Mouse (Mus musculus) left cerebral cortex, postnatal 14 days (tissue): ENCODE results near the gene Cbx6. TPM values are rescaled to one million over a fixed set of nuclear protein-coding genes. Genes with fewer than 3 reads are reported as not detected.

Experiments
- DNase-seq, 2 experiments: peaks; one replicate each; pipeline ENCODE4 v3.0.0; 2021 to 2022; ENCODE audit warnings: low spot score in 2 of 2, mixed read lengths in 1 of 2
- intact Hi-C: fragments of 180-260 bp; cut with DNase I; formaldehyde crosslinking; loops from one replicate; pipeline ENCODE4 v1.15.1; 2025
- total RNA-seq, 2 experiments: library from RNA; stranded (reverse); gene quantifications; 2 replicates each; pipeline ENCODE4 v1.2.3; 2021

Cbx6 gene
- total RNA-seq, 2 experiments from 2014 or later = 429 to 483 TPM

DNA sequence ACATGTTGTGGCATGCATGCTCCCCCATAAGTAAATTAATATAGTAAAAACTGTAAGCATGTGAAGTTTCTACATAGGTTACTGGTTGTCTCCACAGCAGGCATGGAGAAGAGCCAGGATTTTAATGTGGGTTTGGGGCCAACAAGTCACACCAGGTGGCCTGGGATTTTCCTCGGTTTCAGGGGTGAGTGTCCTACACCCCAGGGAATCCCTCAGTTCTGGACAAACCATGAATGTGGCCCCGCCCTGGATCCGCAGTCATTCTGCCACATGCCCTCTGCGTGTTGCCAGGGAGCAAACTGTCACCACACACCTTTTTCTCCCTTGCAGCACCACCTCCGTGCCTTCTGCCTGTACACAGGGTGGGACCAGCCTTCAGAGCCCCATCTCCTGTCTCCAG, 25.8 kb downstream of the Cbx6 start:
- intact Hi-C loops = no loop called here
- DNase-seq = no peak

DNA sequence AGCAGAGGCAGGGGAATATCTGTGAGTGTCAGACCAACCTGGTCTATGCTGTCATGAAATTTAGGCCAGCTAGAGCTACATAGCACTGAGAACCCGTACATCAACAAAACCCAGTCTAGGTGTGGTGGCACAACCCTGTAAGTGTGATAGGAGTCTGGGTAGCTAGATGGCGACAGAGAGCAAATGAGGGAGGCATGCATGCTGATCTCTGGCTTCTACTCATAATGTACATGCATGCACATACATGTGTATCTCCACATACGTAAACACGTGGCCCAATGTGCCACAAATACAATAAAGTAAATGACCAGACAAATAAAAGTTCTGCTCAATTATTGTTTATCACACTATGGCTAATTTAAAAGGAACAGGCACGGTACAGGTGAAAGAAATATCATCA, 26.4 kb downstream of the Cbx6 start:
- peak in 1 of 2 experiments; percentile 67 for DNase-seq
- intact Hi-C loops = no loop called here

GRCm38 (mm10) chr15:79807050-79807449, 27.4 kb downstream of the Cbx6 start:
- no peak for DNase-seq
- intact Hi-C loops = no loop called here

- intact Hi-C loops = no loop called here
- no peak for DNase-seq
Observed at GRCm38 (mm10) chr15:79805246-79805645, 29.2 kb downstream of the Cbx6 start.

DNA sequence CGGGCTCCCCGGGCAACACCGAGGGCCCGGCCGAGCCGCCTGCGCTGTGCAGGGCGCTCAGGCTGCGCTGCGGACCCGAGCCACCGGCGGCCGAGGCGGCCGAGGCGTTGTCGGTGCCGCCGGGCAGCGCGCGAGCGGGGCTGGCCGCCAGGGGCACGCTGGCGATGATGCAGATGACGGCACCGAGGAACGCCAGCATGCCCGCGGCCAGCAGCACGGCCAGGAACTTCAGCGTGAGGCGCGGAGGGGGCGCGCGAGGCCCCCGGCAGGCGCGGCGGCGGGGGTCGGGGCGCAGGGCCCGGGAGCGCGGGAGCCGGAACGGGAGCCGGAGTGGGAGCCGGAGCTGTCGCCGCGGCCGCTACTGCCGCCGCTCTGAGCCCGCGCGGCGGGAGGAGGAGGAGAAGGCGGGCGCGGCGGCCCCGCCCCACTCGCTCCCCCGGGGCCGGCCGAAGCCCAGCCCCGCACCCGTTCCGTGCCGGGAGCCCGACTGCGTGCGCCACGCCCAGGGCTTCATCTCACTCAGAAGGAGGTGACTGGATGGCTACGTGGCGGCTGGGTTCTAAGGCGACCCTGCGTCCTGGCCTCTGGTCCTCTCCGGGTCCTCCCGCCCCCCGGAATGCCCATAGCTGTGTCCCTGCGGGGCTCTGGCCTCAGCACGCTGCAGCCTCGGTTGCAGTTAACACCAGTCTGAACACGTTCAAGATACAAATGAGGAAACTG, 30.0 kb downstream of the Cbx6 start, which contains the start of gene Nptxr:
Nptxr (minus strand) TSS at position 415 of the 720 bp plus-strand sequence.
- DNase-seq = peak in 1 of 2 experiments; percentile 76
- intact Hi-C loops = loop anchor here (5.0 kb wide), 1 partner anchor 47 kb away; no protein-coding TSS in a partner anchor

DNA sequence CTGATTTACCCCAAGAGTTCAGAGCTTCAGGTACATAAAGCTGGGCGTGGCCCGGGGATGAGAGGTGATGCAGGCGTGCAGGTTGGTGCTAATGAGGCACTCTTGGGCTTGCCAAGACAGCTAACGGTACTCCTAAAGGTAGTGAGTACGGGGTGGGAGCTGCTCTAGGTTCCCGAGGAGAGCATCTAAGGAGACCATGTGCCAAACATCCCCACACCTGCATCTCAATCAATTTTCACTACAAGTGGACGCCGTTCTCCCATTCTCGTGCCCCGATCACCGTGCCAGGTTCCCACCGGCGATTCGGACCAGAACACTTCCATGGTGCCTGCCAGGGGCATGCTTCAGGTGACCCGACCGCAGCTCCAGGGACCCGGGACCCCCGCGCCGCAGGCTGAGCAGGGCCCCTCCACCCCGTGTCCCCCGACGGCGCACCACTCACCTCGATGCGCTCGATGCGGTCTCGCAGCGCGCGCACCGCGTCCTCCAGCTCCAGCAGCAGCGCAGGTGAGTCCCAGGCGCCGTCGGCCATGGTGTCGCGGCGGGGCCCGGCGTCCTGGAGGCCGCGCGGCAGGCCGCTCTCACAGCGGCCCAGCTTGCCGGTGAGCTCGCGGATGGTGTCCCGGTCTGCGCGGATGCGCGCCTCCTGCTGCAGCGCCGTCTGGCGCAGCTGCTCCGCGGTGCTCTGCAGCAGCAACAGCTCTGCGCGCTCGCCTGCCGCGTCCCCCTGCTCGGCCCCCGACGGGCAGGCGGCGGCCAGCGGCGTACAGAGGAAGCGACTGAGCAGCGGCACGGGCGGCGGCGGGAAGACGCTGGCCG, 30.7 kb downstream of the Cbx6 start:
- no peak for DNase-seq
- intact Hi-C loops = loop anchor here (5.0 kb wide), 1 partner anchor 46 kb away; no protein-coding TSS in a partner anchor

DNA sequence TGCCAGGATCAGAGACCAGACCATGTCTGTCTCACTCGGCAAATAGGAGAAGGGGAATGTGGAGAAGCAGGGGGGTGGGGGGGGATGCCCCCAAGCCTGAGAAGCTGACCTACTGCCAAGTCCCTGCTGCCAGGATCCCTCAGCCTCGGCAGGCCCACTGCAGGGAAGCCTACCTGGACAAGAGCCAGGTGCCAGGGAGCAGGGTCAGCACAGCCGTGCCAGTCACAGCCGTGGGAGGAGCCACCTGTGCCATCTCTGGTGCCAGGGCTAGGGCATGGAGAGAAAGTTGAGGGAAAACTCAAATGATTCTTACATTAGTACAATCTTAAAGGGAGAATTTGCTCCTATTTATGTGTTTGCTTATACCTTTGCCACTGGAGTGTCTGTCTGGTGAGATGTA, 32.2 kb downstream of the Cbx6 start:
- DNase-seq = no peak
- intact Hi-C loops = loop anchor here (5.0 kb wide), 1 partner anchor 45 kb away; no protein-coding TSS in a partner anchor

DNA sequence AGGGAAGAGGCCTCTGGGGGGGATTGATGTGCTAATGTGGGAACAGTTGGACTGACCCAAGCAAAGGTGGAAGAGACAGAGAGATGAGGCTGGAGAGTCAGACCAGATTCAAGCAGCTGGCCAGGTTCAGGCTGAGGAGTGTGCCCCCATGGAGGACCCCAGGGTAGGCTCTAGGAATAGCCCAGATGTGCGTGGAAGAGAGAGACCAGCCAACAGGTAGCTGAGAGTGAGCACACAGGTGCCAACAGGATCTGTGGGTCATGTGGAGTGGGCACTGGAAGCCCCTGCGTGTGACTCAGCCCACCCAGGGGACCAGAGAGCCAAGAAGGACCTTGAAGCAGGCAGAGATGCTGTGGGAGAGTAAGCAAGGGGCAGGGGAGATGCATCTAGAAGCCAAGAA, 32.8 kb downstream of the Cbx6 start:
- DNase-seq = no peak
- intact Hi-C loops = loop anchor here (5.0 kb wide), 1 partner anchor 44 kb away; no protein-coding TSS in a partner anchor

- no peak for DNase-seq
- intact Hi-C loops = loop anchor here (5.0 kb wide), 1 partner anchor 43 kb away; no protein-coding TSS in a partner anchor
Observed at GRCm38 (mm10) chr15:79800701-79801100, 33.8 kb downstream of the Cbx6 start.

- DNase-seq = peak in 1 of 2 experiments; percentile 62
- intact Hi-C loops = no loop called here
Observed at GRCm38 (mm10) chr15:79798591-79798990, 35.9 kb downstream of the Cbx6 start.

GRCm38 (mm10) chr15:79797680-79798079, 36.8 kb downstream of the Cbx6 start:
- no peak for DNase-seq

GRCm38 (mm10) chr15:79797096-79797495, 37.4 kb downstream of the Cbx6 start:
- DNase-seq = no peak
- intact Hi-C loops = no loop called here

More at GRCm38 (mm10) chr15:79797680-79798079, 36.8 kb downstream of the Cbx6 start:
- intact Hi-C loops = no loop called here

- intact Hi-C loops = no loop called here
- peak; percentile 79 to 84 for DNase-seq
Observed at GRCm38 (mm10) chr15:79796256-79796655, 38.2 kb downstream of the Cbx6 start.

DNA sequence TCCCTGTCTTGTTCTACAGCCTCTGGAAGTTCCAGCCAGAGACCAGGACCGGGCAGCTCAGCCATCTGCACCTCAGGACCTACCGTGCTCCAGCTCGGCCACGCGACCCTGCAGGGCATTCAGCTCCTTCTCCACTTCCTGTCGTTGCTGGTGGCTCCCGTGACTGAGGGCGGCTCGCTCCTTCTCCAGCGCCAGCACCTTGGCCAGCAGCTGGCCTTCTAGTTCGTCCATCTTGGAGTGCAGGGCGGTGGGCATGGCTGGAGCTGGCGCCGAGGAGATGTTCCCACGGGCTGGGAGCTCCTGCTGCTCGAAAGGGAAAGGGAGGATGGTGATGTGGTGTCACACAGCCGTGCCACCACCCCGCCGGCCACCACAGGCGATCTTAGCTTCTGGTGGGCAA, 40.3 kb downstream of the Cbx6 start:
- intact Hi-C loops = no loop called here
- no peak for DNase-seq

DNA sequence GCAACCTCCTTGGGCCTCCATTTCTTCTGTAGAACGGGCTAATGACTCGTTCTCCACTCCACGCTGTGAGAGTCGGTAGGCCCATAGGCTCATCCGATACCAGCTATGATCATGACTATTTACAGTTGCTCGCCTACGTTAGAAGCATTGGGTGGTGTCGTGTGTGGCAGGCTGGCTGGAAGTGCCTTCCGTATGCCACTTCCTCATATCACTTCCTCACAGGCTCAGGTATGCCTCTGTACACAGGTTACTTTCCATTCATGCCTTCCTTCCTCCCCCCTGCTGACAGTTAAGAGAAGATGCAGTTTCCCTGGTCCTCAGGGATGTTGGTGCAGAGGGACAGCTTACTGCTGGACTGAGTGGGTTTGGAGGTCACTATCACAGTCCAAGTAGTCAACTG, 41.4 kb downstream of the Cbx6 start:
- DNase-seq = no peak
- intact Hi-C loops = no loop called here

GRCm38 (mm10) chr15:79792455-79792854, 42.0 kb downstream of the Cbx6 start:
- no peak for DNase-seq
- intact Hi-C loops = no loop called here

DNA sequence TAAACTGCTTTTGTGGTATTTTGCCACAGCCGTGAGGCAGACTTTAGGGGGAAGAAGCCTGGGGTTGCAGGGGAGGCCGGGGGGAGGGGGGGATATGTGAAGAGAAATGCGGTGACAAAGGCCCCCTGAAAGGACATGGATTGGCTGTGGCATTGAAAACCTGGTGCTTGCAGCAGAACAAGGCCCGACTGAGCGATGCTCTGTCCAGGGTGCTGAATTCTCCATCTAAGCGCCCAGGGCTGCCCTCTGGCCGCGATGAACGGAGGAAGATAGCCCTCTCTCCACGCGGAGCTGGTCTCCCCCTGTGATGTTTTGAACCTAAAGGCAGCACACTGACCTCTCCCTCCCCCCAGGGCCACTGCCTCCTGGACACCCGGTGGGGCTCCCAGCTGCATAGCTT, 43.0 kb downstream of the Cbx6 start:
- intact Hi-C loops = no loop called here
- no peak for DNase-seq

DNA sequence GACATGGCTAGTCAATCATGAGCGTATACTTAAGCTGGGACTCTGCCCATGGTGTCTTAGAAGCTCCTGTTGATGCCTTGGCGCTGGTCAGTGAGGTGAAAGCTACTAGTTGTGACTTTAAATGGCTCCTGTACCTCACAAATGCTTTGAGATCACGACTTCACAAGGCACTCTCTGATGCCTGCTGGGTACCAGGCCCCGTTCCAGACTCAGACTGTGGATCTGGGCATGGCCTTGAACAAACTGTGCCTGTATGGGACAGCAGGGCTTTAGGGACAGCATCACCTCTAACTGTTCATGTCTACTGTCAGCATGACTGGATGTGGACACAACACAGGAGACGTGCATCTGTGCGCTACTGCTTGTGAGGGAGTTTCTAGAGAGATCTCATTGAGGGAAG, 43.6 kb downstream of the Cbx6 start:
- intact Hi-C loops = no loop called here
- DNase-seq = no peak

GRCm38 (mm10) chr15:79790111-79790510, 44.4 kb downstream of the Cbx6 start:
- no peak for DNase-seq
- intact Hi-C loops = no loop called here

- intact Hi-C loops = no loop called here
- DNase-seq = no peak
Observed at GRCm38 (mm10) chr15:79787815-79788214, 46.7 kb downstream of the Cbx6 start.
